Mouse (Mus musculus) adrenal gland, adult 2 months (tissue): Measurements from ENCODE around the gene Bcl7a. TPM values are rescaled to one million over a fixed set of nuclear protein-coding genes. Genes with fewer than 3 reads are reported as not detected.

Experiments
- DNase-seq: peaks from one replicate; pipeline ENCODE4 v3.0.0; 2021
- polyA plus RNA-seq: library from polyadenylated mRNA; depleted of rRNA; stranded (reverse); fragments of >200 nt; gene quantifications from 2 replicates; pipeline ENCODE4 v1.2.3, GENCODE M21; 2012; rRNA removed
- total RNA-seq, 2 experiments: library from RNA; stranded (reverse); gene quantifications; 2 replicates each; pipeline ENCODE4 v1.2.3; 2021

The Bcl7a gene
- total and polyA plus RNA-seq, 3 experiments, result 6.1 to 11.2 (median 6.1) TPM

DNA sequence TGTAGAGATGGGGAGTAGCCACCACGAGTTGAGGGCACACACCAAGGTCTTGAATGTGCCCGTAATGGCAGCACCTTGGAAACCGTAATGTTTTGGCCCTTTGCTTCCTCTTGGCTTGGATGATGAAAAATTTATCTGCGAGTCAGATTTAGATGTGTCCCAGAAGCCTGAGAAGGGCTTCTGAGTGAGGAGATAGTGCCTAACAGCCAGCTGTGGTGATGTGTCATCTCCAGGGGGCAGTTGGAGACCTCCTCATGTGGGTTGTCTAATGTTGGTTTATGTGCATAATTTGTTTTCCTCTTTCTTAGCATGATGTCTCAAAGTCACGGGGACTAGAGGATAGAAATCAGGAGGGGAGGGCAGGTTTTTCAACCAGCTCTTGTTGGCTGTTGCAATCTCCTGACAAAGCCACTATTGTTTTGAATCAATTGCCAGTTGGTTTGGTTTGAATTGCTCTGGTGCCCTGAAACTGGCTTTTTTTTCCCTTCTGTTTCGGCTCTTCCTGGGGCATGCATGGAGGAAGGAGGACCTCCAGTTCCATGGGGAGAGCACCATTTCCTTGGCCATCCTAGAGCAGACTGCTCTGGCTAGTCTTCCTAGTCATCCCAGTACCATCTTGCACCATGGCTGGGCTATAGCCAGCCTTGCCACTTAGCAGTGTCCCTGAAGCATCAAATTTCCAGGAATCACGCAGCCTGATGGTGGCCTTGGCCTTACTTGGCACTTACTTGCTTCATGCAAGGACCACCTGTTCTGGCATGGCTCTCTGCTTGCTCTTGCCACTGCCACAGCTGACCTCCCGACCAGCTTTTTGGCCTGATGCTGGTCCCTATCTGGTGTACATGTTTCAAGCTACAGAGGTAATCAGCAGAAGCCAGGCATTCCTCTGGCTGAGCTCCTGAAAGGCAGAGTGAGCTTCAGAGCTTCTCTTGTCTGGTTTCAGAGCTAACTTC, 73.2 kb downstream of the Bcl7a start:
- DNase-seq, result peak; percentile 37

DNA sequence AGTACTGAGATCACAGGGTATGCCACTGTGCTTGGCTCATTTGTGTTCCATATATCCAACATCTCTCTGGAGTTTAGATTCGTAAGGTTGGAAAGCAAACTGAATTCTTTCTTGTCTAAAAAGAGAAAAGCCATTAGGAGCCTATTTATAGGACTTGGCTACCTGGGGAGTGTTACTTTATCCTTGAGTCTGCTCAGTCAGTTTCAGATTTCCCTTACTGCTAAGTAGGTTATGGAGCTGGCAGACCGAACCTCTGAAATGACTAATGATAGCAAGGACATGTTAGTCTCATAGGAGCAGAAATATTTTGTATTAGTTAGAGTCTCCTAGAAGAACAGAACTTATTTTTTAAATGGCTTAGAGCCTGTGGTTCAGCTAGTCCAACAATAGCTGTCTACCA, 80.3 kb downstream of the Bcl7a start:
- peak; percentile 35 for DNase-seq

Other genes with a start within 250 kb of the Bcl7a start
- 1 to 10 TPM in 1 of 2 experiments, under 1 TPM in 1; 0.84 to 3.8 TPM for gene Rhof, start 211.1 kb upstream of the Bcl7a start, total RNA-seq
- gene Rhof, start 211.1 kb upstream of the Bcl7a start, polyA plus RNA-seq, result 1.7 and 3.6 TPM in 2 replicates
- gene Setd1b, start 201.6 kb upstream of the Bcl7a start, total RNA-seq, result 10 to 100 TPM; 20.5 to 24.0 TPM
- 17.2 and 22.3 TPM in 2 replicates for gene Setd1b, start 201.6 kb upstream of the Bcl7a start, polyA plus RNA-seq
- 10 to 100 TPM; 20.5 to 29.1 TPM for gene Psmd9, start 174.4 kb upstream of the Bcl7a start, total RNA-seq
- 17.9 and 22.6 TPM in 2 replicates for gene Psmd9, start 174.4 kb upstream of the Bcl7a start, polyA plus RNA-seq
- 10 to 100 TPM in 1 of 2 experiments, 1 to 10 TPM in 1; 5.0 to 11.2 TPM for gene Hpd, start 161.1 kb upstream of the Bcl7a start, total RNA-seq
- 1.0 and 2.2 TPM in 2 replicates for gene Hpd, start 161.1 kb upstream of the Bcl7a start, polyA plus RNA-seq
- 1 to 10 TPM; 1.0 to 1.2 TPM for gene Wdr66, start 91.7 kb upstream of the Bcl7a start, total RNA-seq
- 0.56 and 0.79 TPM in 2 replicates for gene Wdr66, start 91.7 kb upstream of the Bcl7a start, polyA plus RNA-seq
- 10 to 100 TPM; 15.2 to 27.4 TPM for gene Mlxip, start 51.0 kb downstream of the Bcl7a start, total RNA-seq
- 45.5 TPM in 2 replicates for gene Mlxip, start 51.0 kb downstream of the Bcl7a start, polyA plus RNA-seq
- gene Lrrc43, start 145.5 kb downstream of the Bcl7a start, total RNA-seq, result not detected
- gene Lrrc43, start 145.5 kb downstream of the Bcl7a start, polyA plus RNA-seq, result not detected in 2 replicates
- gene Il31, start 145.7 kb downstream of the Bcl7a start, total RNA-seq, result not detected
- not detected in 2 replicates for gene Il31, start 145.7 kb downstream of the Bcl7a start, polyA plus RNA-seq
- under 1 TPM in 1 of 2 experiments, not detected in 1; 0.93 TPM for gene B3gnt4, start 166.6 kb downstream of the Bcl7a start, total RNA-seq
- gene B3gnt4, start 166.6 kb downstream of the Bcl7a start, polyA plus RNA-seq, result 0.18 and 0.56 TPM in 2 replicates
- 10 to 100 TPM; 75.9 to 96.1 TPM for gene Diablo, start 180.3 kb downstream of the Bcl7a start, total RNA-seq
- gene Diablo, start 180.3 kb downstream of the Bcl7a start, polyA plus RNA-seq, result 64.6 and 87.2 TPM in 2 replicates
- 10 to 100 TPM in 1 of 2 experiments, 1 to 10 TPM in 1; 4.5 to 10.2 TPM for gene Gm49027, start 181.7 kb downstream of the Bcl7a start, total RNA-seq
- gene Gm49027, start 181.7 kb downstream of the Bcl7a start, polyA plus RNA-seq, result 43.0 and 69.6 TPM in 2 replicates
- gene Vps33a, start 229.2 kb downstream of the Bcl7a start, total RNA-seq, result 10 to 100 TPM; 37.9 to 50.1 TPM
- 10.7 and 12.5 TPM in 2 replicates for gene Vps33a, start 229.2 kb downstream of the Bcl7a start, polyA plus RNA-seq